Mouse (Mus musculus) urinary bladder, postnatal 36 days (tissue): ENCODE results near the gene Fcnb.
A peak's percentile ranks its signal among the peaks of the same experiment; 100 is the strongest.

Experiments
- DNase-seq, 2 experiments: peaks; one replicate each; pipeline ENCODE4 v3.0.0; 2022; ENCODE audit warnings: low spot score in 2 of 2, mixed read lengths in 1 of 2

Gene Fcnb

GRCm38 (mm10) chr2:28086112-28086511 is 1.4 kb upstream of the Fcnb start:
- DNase-seq, result no peak

GRCm38 (mm10) chr2:28075616-28076187 is 9.0 kb downstream of the Fcnb start:
- no peak for DNase-seq

DNA sequence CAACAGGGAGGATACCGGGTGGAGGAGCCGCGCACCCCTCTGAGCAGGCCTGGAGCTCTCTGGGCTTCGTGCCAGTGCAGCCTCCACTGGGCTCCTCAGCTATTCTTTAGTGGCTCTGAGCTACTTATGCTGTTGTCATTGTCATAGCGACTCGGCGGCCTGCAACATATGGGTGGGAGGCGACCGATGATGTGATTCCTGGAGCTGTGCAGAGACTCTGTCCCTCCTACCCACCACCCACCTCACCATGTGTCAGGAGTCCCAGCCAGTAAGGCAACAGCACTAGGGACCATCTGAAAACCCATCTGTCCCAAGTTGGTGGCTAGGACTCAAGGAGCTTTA is 16.2 kb downstream of the Fcnb start:
- no peak for DNase-seq

DNA sequence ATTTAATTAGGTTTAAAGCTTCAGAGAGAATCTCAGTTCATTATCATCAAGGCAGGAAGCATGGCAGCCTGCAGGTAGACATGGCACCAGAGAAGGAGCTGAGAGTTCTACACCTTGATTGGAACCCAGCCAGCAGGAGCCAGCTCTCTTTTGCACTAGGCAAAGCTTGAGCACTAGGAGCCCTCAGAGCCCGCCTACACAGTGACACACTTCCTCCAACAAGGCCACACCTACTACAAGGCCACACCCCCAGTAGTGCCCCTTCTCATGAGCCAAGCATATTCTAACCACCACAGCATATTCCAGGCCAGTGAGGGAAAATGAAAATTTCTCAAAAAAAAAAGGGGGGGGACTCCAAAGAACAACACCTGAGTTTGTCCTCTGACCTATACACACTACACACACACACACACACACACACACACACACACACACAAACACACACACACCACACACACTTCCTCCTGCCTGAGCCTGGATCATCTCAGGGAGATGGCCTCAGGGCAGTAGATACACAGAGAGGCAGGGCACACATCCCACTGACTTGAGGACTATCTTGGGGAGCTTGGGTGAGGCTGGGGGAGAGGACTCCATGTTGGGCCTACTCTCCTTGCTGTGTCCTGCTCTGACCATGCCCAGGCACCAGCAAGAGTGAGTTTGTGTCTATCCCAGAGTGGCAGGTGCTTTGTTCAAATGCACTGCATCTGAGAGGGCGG is 16.7 kb downstream of the Fcnb start:
- no peak for DNase-seq

- DNase-seq, result no peak
Observed at GRCm38 (mm10) chr2:28067175-28067574, 17.5 kb downstream of the Fcnb start.

DNA sequence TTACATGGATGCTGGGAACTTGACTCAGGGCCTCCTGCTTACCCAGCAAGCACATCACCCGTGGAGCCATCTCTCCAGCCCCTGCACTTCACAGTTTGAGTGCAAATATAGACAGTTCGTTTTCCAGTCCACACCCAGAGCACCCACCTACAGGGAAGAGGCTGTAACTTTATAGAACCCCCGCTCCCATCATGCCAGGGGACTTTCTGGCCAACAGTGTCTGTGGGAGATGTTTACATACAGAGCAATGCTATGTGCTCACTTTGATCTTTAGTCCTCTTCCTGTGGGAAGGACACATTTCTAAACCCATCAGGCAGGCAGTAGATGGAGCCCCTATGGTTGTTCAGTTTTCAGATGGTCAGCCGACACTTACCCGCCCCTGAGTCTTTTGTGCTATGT is 18.0 kb downstream of the Fcnb start:
- DNase-seq, result no peak

GRCm38 (mm10) chr2:28065081-28065651 is 19.5 kb downstream of the Fcnb start:
- DNase-seq, result no peak

DNA sequence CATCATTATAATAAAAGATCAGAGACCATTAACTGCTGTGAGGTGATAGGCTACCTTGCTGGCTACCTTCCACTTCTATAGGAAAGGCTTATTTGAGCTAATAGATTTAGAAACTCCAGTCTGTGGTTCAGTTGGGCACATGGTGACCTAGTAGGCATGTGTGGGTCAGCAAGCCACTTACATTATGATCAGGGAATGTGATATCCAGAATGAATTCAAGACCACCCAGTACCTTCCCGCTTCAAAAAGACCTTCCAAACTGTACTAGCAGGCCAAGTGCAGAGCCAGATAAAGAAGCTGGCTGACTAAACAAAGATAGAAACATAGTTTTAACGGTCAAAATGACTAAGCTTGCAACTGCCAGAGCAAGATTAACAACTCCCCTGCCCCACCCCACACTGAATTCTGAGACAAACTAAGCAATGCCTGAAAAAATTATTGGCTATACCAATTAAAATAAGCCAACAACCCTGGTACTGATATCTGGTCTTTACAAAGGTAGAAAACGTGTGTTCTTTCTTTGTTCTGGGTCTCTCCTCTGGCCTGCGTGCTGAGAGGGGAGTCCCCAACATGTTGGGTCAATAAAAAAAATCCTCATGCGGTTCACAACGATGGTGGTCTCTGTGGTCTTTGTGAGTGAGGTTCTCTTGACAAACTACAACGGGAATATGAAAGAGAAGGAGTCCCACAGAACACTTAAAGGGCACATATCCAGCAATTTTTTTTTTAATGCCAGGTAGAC is 20.2 kb downstream of the Fcnb start:
- no peak for DNase-seq

- no peak for DNase-seq
Observed at GRCm38 (mm10) chr2:28063711-28064338, 20.9 kb downstream of the Fcnb start.

GRCm38 (mm10) chr2:28059922-28060321 is 24.8 kb downstream of the Fcnb start:
- no peak for DNase-seq

DNA sequence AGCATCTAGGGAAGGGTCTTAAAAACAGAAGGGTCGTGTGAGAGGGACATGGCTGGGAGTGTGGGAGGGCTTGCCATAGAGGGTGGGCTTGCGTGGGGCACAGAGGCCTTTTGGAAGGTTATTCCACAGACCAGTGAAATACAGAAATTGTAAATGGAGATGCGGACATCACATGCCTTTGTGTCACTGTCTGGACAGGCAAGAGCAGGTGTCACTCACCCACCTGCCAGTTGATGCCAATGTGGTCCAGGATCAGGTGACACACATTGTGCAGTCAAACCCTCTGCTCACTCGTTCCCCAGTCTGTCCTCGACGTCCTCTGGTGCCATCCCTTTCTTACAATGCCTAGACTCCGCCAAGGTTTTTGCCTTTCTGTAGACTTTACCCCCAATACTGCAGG is 37.6 kb downstream of the Fcnb start:
- no peak for DNase-seq

- DNase-seq, result no peak
Observed at GRCm38 (mm10) chr2:28046311-28046710, 38.4 kb downstream of the Fcnb start.

- DNase-seq, result no peak
Observed at GRCm38 (mm10) chr2:28044920-28045598, 39.6 kb downstream of the Fcnb start.

DNA sequence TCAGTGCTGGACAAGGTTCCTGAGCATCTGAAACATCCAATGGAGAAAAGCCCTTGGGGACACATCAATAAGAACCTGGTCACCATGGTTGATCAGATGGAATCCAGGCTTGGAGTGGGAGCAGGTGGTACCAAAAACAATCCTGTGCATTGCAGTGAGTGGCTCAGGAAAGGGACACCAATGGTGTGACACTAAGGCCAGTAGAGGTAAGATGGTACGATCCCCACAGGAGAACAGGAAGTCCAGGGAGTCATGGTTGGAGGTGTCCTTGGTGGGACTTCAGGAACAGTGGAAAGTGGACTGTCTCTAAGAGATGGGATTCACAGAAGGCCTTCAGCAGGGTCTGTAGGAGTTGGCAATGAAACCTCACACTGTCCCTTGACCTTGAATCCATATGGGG is 44.2 kb downstream of the Fcnb start:
- no peak for DNase-seq

DNA sequence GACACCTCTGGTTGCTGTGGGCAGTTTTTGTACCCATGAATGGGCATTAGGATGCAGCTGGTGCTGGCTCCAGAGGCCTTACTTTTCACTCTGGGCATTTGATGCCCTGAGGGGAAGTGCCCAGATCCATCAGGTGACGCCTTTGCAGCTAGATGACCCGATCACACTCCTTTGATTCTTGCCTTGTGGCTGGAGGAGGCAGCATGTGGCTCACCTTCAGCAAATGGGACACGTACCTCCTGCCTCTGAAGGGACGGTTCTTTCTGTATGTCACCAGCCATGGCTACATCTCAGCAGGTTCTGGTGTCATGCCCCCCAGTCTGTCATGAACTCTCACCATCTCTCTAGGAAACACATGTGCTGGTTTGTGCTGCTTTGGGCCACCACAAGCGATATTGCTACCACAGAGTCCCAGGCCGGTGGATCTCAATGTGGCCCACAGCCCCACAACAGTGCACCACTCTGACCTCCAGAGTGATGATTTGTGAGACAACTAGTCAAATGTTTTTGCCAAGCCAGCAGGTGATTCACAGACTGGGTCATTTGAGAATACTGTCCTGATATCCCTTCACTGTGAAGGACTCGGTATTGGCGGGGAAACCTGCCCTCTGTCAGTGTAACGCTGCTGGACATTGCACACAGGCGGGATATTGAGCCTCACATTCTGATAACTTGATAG is 44.9 kb downstream of the Fcnb start:
- DNase-seq, result no peak

DNA sequence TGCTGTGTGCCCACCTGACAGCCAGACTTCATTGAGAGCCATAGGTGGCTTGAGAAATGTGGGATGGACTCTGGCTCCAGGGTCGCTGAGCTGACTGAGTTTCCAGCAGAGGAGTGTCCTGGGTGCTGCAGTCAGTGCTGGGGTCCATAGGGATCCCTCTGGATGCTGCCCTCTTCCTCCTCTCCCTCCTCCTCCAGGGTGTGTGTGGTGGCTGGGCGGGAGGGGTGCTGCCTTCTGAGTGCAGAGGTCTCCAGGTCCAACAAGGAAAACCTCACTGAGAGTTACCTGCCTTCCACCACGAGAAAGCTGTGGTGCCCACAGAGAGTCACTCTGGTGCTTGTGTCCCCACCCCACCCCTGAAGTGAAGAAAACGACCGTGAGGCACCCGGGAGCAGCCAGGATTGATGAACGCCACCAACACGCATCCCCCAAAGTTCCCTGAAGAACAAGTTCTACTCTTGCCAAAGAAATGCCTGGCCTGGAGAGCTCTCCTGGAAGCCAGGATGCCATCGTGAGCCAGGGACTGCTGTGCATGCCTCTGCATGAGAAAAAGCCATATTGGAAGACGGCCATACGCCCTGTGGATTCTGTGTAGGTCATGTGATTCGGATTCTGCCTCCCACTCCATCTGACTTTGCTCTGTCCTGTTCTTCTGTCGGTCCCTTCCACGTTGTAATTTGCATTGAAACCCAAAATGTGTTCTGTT is 46.1 kb downstream of the Fcnb start:
- DNase-seq, result peak in 1 of 2 experiments; percentile 25

DNA sequence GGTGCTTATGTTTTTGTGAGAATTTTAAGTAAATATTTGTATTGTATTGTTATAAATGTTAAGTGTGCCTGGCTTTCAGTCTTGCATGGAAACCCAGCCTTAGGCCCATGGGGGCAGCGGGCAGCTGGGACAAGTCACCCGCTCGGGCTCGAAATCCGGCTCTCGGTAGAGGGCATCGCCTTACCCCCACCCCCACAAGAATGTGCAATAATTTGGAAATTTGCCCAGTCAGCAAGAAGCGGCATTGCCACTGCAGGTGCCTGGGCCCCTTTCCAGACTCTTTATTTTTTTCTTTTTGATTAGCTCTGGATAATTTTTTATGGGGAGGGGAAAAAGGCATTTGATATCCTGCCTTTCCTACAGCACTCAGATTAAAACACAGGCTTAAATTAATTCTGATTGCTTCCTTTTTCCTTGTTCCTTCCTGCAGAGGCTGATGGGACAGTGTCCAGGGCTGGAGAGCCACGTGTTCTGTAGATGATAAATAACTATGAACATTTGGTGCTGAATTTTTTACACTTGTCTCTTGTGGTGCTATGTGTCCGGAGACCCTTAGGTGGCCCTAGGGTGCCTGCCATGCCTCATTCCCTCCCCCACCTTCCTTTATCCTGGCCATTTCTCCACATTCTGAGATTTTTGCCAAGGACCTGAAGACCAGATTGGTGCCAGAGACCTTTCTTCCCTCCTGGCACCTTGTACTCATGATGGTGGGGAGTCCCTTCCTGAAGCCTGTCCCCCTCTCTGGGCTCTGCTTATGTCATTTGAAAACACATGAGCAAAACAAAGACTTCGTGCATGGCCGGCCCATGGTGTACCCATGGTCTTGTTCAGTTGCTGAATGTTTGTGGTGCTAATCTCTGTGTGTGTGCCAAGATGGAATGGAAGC is 46.9 kb downstream of the Fcnb start:
- peak in 1 of 2 experiments; percentile 21 for DNase-seq

- DNase-seq, result no peak
Observed at GRCm38 (mm10) chr2:28036788-28037187, 47.9 kb downstream of the Fcnb start.

GRCm38 (mm10) chr2:28034011-28034710 is 50.5 kb downstream of the Fcnb start:
- DNase-seq, result peak in 1 of 2 experiments; percentile 21
